Mouse (Mus musculus) lung, adult 10 weeks (tissue): ENCODE measurements around the gene Kirrel3. TPM values are rescaled to one million over a fixed set of nuclear protein-coding genes. Genes with fewer than 3 reads are reported as not detected.

Source experiments
- polyA plus RNA-seq: library from polyadenylated mRNA; stranded (reverse); fragments of 350-450 nt; fragmentation: Illumina TruSeq; extraction: RNeasy Lipid Tissue Mini Kit (QIAGEN cat#74804); gene quantifications from one replicate; pipeline ENCODE4 v1.2.3, GENCODE M21; 2014; ENCODE audit warnings: low read depth, low replicate concordance; ENCODE audit not compliant: insufficient read depth

The Kirrel3 gene
- polyA plus RNA-seq = 0.25 TPM

DNA sequence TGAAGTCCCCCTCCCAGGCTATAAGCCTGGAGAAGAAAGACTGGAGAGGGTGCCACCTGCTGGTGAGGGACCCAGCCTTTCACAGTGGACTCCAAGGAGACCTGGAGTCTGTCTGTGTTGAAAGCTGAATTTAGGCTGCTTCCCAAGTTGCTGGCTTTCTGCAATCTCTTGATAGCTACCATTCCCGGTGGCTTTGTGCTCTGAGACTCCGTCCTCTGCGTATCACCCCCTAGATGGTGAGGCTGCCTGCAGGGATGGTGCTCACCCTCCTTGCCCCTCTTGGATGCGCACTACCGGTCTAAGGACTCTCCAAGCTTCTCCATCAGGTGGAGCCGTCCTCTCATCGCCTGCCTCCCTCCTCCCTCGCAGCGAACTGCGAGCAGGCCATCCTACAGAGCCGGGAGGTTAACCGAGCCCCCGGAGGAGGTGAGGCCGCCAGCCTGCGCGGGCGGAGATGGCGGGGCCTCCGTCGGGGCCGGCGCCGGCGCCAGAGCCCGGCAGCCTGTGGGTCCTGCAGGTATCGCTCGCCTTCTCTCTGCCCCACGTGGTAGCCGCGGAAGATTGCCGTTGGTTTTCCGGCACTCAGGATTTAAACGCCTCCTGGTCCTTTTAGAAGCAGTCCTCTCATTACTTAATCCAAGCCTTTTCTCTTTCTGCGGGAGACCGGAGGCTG is at the start of gene Kirrel3:
Gene Kirrel3 (plus strand): TSS at position 136 of the 673 bp plus-strand sequence.

